Mouse (Mus musculus): ENCODE data around the gene Olfr670. TPM values are rescaled to one million over a fixed set of nuclear protein-coding genes. Genes with fewer than 3 reads are reported as not detected.

Gene Olfr670
- polyA plus RNA-seq, 1 experiment from 2014 or later = not detected

Other genes with a start within 250 kb of the Olfr670 start
- gene Usp17le, start 185.2 kb downstream of the Olfr670 start, polyA plus RNA-seq (2015; fragmentation: Nextera tagmentation; extraction: Ambion mirVana) = not detected in 2 replicates
- not detected in 2 replicates for gene Usp17lb, start 120.0 kb downstream of the Olfr670 start, polyA plus RNA-seq (2015; fragmentation: Nextera tagmentation; extraction: Ambion mirVana)
- not detected in 2 replicates for gene Usp17la, start 105.6 kb downstream of the Olfr670 start, polyA plus RNA-seq (2015; fragmentation: Nextera tagmentation; extraction: Ambion mirVana)
- gene Olfr665, start 84.6 kb downstream of the Olfr670 start, polyA plus RNA-seq (2015; fragmentation: Nextera tagmentation; extraction: Ambion mirVana) = not detected in 2 replicates
- gene Olfr666, start 66.7 kb downstream of the Olfr670 start, polyA plus RNA-seq (2015; fragmentation: Nextera tagmentation; extraction: Ambion mirVana) = not detected in 2 replicates
- not detected in 2 replicates for gene Olfr667, start 41.1 kb downstream of the Olfr670 start, polyA plus RNA-seq (2015; fragmentation: Nextera tagmentation; extraction: Ambion mirVana)
- not detected in 2 replicates for gene Olfr668, start 34.6 kb downstream of the Olfr670 start, polyA plus RNA-seq (2015; fragmentation: Nextera tagmentation; extraction: Ambion mirVana)
- not detected in 2 replicates for gene Olfr669, start 28.4 kb downstream of the Olfr670 start, polyA plus RNA-seq (2015; fragmentation: Nextera tagmentation; extraction: Ambion mirVana)
- gene Olfr671, start 16.5 kb upstream of the Olfr670 start, polyA plus RNA-seq (2015; fragmentation: Nextera tagmentation; extraction: Ambion mirVana) = not detected in 2 replicates
- not detected in 2 replicates for gene Olfr672, start 39.4 kb upstream of the Olfr670 start, polyA plus RNA-seq (2015; fragmentation: Nextera tagmentation; extraction: Ambion mirVana)
- gene Olfr675, start 65.8 kb upstream of the Olfr670 start, polyA plus RNA-seq (2015; fragmentation: Nextera tagmentation; extraction: Ambion mirVana) = not detected in 2 replicates
- not detected in 2 replicates for gene Olfr676, start 70.1 kb upstream of the Olfr670 start, polyA plus RNA-seq (2015; fragmentation: Nextera tagmentation; extraction: Ambion mirVana)
- not detected in 2 replicates for gene Olfr677, start 88.8 kb upstream of the Olfr670 start, polyA plus RNA-seq (2015; fragmentation: Nextera tagmentation; extraction: Ambion mirVana)
- gene Olfr678, start 101.9 kb upstream of the Olfr670 start, polyA plus RNA-seq (2015; fragmentation: Nextera tagmentation; extraction: Ambion mirVana) = not detected in 2 replicates
- not detected in 2 replicates for gene Olfr679, start 118.6 kb upstream of the Olfr670 start, polyA plus RNA-seq (2015; fragmentation: Nextera tagmentation; extraction: Ambion mirVana)
- gene Olfr680-ps1, start 130.2 kb upstream of the Olfr670 start, polyA plus RNA-seq (2015; fragmentation: Nextera tagmentation; extraction: Ambion mirVana) = not detected in 2 replicates
- gene Olfr681, start 154.2 kb upstream of the Olfr670 start, polyA plus RNA-seq (2015; fragmentation: Nextera tagmentation; extraction: Ambion mirVana) = not detected in 2 replicates
- gene Olfr683, start 184.4 kb upstream of the Olfr670 start, polyA plus RNA-seq (2015; fragmentation: Nextera tagmentation; extraction: Ambion mirVana) = not detected in 2 replicates
- gene Olfr684, start 201.0 kb upstream of the Olfr670 start, polyA plus RNA-seq (2015; fragmentation: Nextera tagmentation; extraction: Ambion mirVana) = not detected in 2 replicates
- not detected in 2 replicates for gene Olfr685, start 223.4 kb upstream of the Olfr670 start, polyA plus RNA-seq (2015; fragmentation: Nextera tagmentation; extraction: Ambion mirVana)
- gene Olfr686, start 244.9 kb upstream of the Olfr670 start, polyA plus RNA-seq (2015; fragmentation: Nextera tagmentation; extraction: Ambion mirVana) = not detected in 2 replicates

Measured in lung, embryonic 16.5 days (tissue).